Mouse (Mus musculus): ENCODE data around the gene Cic. TPM values are rescaled to one million over a fixed set of nuclear protein-coding genes. Genes with fewer than 3 reads are reported as not detected.
A peak's percentile ranks its signal among the peaks of the same experiment; 100 is the strongest.

Gene Cic
- polyA plus RNA-seq (2015; fragmentation: Nextera tagmentation; extraction: Ambion mirVana) = 28.2 and 32.4 TPM in 2 replicates

DNA sequence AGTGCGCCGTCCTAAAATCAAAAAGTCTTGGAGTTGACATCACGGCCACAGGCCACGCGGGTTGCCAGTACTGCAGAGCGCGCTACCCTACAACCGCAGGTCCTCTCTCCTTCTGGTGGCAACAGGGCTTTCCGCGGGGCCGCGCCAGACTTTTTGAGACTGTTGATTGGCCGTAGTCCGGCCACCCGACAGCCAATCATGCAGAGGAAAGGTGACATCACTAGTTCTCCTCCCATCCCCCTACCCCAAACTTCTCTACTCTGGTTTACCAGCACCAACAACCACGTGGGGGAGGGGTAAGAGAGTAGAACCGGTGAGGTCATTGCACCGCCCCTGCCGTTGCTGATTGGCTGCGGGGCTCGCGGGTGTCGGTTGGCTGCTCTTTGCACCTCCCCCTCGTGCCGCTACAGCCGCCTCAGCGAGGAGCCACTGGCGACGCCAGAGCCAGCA is at the start of gene Cic:
Gene Cic (plus strand): TSS at position 404 of the 450 bp plus-strand sequence.
- peaks cover 16% of the 10 kb centered on the region for H3K36me3 ChIP-seq
- H3K9ac ChIP-seq = peak within 1 kb of the TSS; percentile 79
- H3K4me2 ChIP-seq = peak within 1 kb of the TSS; percentile 82
- H3K27ac ChIP-seq = peak within 1 kb of the TSS; percentile 94
- no peaks in the 10 kb centered on the region for H3K9me3 ChIP-seq (replicated peaks)
- H3K4me1 ChIP-seq = peaks cover 45% of the 10 kb centered on the region
- peak within 1 kb of the TSS; percentile 81 for H3K4me3 ChIP-seq (replicated peaks)
- peak; percentile 86 for ATAC-seq (replicated peaks; ENCODE audit: low FRiP score)
- 0% methylated on average over 29 of the region's 29 CpGs for WGBS
- H3K27me3 ChIP-seq = no peaks in the 10 kb centered on the region

DNA sequence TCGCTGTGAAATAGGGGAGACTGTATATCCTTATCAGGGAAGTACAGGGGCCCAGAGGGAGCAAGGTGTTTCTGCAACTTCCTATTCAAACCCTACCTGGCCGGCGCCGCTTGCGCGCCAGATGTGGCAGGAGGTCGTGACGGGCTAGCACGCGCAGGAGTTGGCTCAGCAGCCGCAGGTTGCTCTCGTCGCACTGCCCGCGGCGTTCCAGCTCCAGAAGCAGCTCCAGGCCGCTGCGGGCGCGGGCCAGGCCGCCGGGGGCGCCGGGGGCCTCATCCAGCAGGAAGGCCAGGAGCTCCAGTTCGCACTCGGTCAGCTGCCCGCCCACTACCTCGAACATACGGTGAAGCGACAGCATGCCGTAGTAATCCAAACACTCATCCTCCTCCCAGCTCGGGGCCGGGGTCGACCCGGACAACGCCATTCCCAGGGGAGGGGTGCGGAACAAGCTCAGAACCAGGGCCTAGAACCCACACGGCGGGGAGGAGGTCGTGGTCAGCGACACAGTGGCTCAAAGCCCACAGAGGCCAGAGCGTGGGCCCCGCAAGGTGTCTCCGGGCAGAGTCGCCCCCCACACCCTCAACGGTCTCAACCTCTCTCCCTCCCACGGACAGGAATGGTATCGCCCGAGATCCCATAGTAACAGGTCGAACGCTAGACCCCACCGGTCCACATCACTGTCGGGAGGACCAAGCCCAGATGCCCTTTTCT is 48.6 kb upstream of the Cic start:
- peak overlapping the region; percentile 97 for H3K4me2 ChIP-seq
- H3K9me3 ChIP-seq (replicated peaks) = no peaks in the 10 kb centered on the region
- H3K9ac ChIP-seq = peak overlapping the region; percentile 77
- ATAC-seq (replicated peaks; ENCODE audit: low FRiP score) = peak; percentile 23
- H3K27me3 ChIP-seq = no peaks in the 10 kb centered on the region
- WGBS = under 1% methylated on average over 53 of the region's 53 CpGs
- peak overlapping the region; percentile 82 for H3K4me3 ChIP-seq (replicated peaks)
- peak overlapping the region; percentile 97 for H3K27ac ChIP-seq
- peaks cover 21% of the 10 kb centered on the region for H3K36me3 ChIP-seq
- peaks cover 41% of the 10 kb centered on the region for H3K4me1 ChIP-seq

GRCm38 (mm10) chr7:25219416-25219750 is 48.1 kb upstream of the Cic start:
- ATAC-seq (replicated peaks; ENCODE audit: low FRiP score) = peak; percentile 26
- WGBS = 0% methylated on average over 16 of the region's 16 CpGs

GRCm38 (mm10) chr7:25219756-25220456 is 47.6 kb upstream of the Cic start:
- WGBS = 2% methylated on average over 31 of the region's 31 CpGs
- peak; percentile 74 for ATAC-seq (replicated peaks; ENCODE audit: low FRiP score)
- H3K27ac ChIP-seq = peak overlapping the region; percentile 97

More at GRCm38 (mm10) chr7:25219416-25219750, 48.1 kb upstream of the Cic start:
- no peaks in the 10 kb centered on the region for H3K9me3 ChIP-seq (replicated peaks)
- no peaks in the 10 kb centered on the region for H3K27me3 ChIP-seq
- H3K4me3 ChIP-seq (replicated peaks) = peak overlapping the region; percentile 82
- peak overlapping the region; percentile 97 for H3K27ac ChIP-seq
- H3K9ac ChIP-seq = peak overlapping the region; percentile 77
- peaks cover 41% of the 10 kb centered on the region for H3K4me1 ChIP-seq
- peaks cover 23% of the 10 kb centered on the region for H3K36me3 ChIP-seq
- peak overlapping the region; percentile 97 for H3K4me2 ChIP-seq

DNA sequence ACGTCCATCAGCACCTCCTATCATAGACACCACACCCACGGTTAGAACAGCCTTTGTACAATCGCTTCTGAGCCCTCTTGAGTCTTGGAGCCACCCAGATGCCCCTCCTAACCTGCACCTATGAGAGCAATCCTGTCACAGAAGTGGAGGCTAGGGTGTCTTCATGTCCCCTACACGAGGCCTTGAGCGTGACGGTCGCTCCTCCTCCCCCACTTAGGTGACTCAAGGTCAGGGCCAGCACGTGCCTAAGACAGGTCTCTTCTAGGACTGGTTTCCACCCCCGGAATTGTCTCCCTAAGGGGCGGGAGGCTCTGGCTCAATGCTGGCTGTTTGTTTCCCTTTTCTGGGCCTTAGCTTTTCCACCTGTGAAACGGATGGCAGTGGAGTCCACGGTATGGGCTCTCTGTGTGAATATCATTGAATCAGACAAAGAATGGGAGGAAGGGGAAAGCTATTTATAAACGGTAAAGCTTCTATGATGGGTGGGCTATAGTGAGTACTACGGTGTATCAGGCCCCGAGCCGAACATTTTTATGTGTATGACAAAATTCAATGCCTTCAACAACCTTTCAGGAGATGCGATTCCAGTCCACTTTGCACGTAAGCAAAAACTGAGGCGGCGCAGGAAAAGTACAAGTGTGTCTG is 46.9 kb upstream of the Cic start, which contains the start of gene Dedd2:
Gene Dedd2 (minus strand): TSS at position 159 of the 645 bp plus-strand sequence.
- Histone ChIP-seq H3K4me3 (replicated peaks) (peak within 1 kb of the TSS; percentile 82), H3K9me3 (replicated peaks) (no peaks in the 10 kb centered on the region), H3K9ac (peak within 1 kb of the TSS; percentile 77), H3K4me2 (peak within 1 kb of the TSS; percentile 97), H3K4me1 (peaks cover 41% of the 10 kb centered on the region), H3K27ac (peak within 1 kb of the TSS; percentile 97), H3K36me3 (peaks cover 33% of the 10 kb centered on the region), H3K27me3 (no peaks in the 10 kb centered on the region)
- 6% methylated on average over 20 of the region's 20 CpGs for WGBS
- no peak for ATAC-seq (replicated peaks; ENCODE audit: low FRiP score)

More at GRCm38 (mm10) chr7:25219756-25220456, 47.6 kb upstream of the Cic start:
- H3K4me2 ChIP-seq = peak overlapping the region; percentile 97
- no peaks in the 10 kb centered on the region for H3K27me3 ChIP-seq
- H3K9me3 ChIP-seq (replicated peaks) = no peaks in the 10 kb centered on the region
- H3K4me1 ChIP-seq = peaks cover 41% of the 10 kb centered on the region
- peak overlapping the region; percentile 82 for H3K4me3 ChIP-seq (replicated peaks)
- H3K36me3 ChIP-seq = peaks cover 29% of the 10 kb centered on the region
- H3K9ac ChIP-seq = peak overlapping the region; percentile 77

- Histone ChIP-seq H3K4me1 (peaks cover 41% of the 10 kb centered on the region), H3K4me3 (replicated peaks) (peak within 1 kb of the TSS; percentile 82), H3K9ac (peak within 1 kb of the TSS; percentile 67), H3K9me3 (replicated peaks) (no peaks in the 10 kb centered on the region), H3K27me3 (no peaks in the 10 kb centered on the region), H3K27ac (peak within 1 kb of the TSS; percentile 97), H3K4me2 (peak within 1 kb of the TSS; percentile 97), H3K36me3 (peaks cover 40% of the 10 kb centered on the region)
- ATAC-seq (replicated peaks; ENCODE audit: low FRiP score) = peak; percentile 95
- WGBS = under 1% methylated on average over 45 of the region's 45 CpGs
Measured at GRCm38 (mm10) chr7:25221102-25221883, 46.2 kb upstream of the Cic start, which contains the start of gene Zfp526. TSS of gene Zfp526 (plus strand) at chr7:25221425.

GRCm38 (mm10) chr7:25222275-25222967 is 45.1 kb upstream of the Cic start:
- H3K27me3 ChIP-seq = no peaks in the 10 kb centered on the region
- ATAC-seq (replicated peaks; ENCODE audit: low FRiP score) = no peak
- peaks cover 41% of the 10 kb centered on the region for H3K4me1 ChIP-seq
- H3K27ac ChIP-seq = peak overlapping the region; percentile 97
- H3K4me3 ChIP-seq (replicated peaks) = peak overlapping the region; percentile 82
- H3K9ac ChIP-seq = peak overlapping the region; percentile 67
- WGBS = 87% methylated on average over 10 of the region's 10 CpGs
- peaks cover 48% of the 10 kb centered on the region for H3K36me3 ChIP-seq
- H3K4me2 ChIP-seq = peak overlapping the region; percentile 97
- no peaks in the 10 kb centered on the region for H3K9me3 ChIP-seq (replicated peaks)

- H3K9me3 ChIP-seq (replicated peaks) = no peaks in the 10 kb centered on the region
- WGBS = 83% methylated on average over 1 of the region's 1 CpGs
- no peak for ATAC-seq (replicated peaks; ENCODE audit: low FRiP score)
- H3K27ac ChIP-seq = no peak overlapping the region
- no peak overlapping the region for H3K4me2 ChIP-seq
- H3K36me3 ChIP-seq = peaks cover 99% of the 10 kb centered on the region
- H3K4me3 ChIP-seq (replicated peaks) = no peak overlapping the region
- no peak overlapping the region for H3K9ac ChIP-seq
- H3K4me1 ChIP-seq = peaks cover 4% of the 10 kb centered on the region
- no peaks in the 10 kb centered on the region for H3K27me3 ChIP-seq
Measured at GRCm38 (mm10) chr7:25227523-25228300, 39.8 kb upstream of the Cic start.

- 87% methylated on average over 9 of the region's 9 CpGs for WGBS
- peaks cover 12% of the 10 kb centered on the region for H3K4me1 ChIP-seq
- no peaks in the 10 kb centered on the region for H3K9me3 ChIP-seq (replicated peaks)
- H3K27me3 ChIP-seq = no peaks in the 10 kb centered on the region
- ATAC-seq (replicated peaks; ENCODE audit: low FRiP score) = no peak
- H3K4me2 ChIP-seq = no peak overlapping the region
- no peak overlapping the region for H3K27ac ChIP-seq
- H3K36me3 ChIP-seq = peaks cover 99% of the 10 kb centered on the region
- H3K4me3 ChIP-seq (replicated peaks) = no peak overlapping the region
- H3K9ac ChIP-seq = no peak overlapping the region
Measured at GRCm38 (mm10) chr7:25230690-25231285, 36.7 kb upstream of the Cic start.

GRCm38 (mm10) chr7:25232101-25232648 is 35.3 kb upstream of the Cic start:
- H3K27ac ChIP-seq = no peak overlapping the region
- peaks cover 25% of the 10 kb centered on the region for H3K4me1 ChIP-seq
- H3K4me3 ChIP-seq (replicated peaks) = no peak overlapping the region
- 62% methylated on average over 5 of the region's 5 CpGs for whole genome bisulfite sequencing
- H3K9me3 ChIP-seq (replicated peaks) = no peaks in the 10 kb centered on the region
- no peak overlapping the region for H3K4me2 ChIP-seq
- no peak overlapping the region for H3K9ac ChIP-seq
- peaks cover 86% of the 10 kb centered on the region for H3K36me3 ChIP-seq
- ATAC-seq (replicated peaks; ENCODE audit: low FRiP score) = no peak
- no peaks in the 10 kb centered on the region for H3K27me3 ChIP-seq
